Mouse (Mus musculus): ENCODE measurements around the gene Mrpl51.

GRCm38 (mm10) chr6:125145001-125145400 is 46.6 kb upstream of the Mrpl51 start, which contains the start of gene Iffo1:
- TF ChIP-seq CTCF (IDR thresholded peaks at IDR 0.05; ENCODE audit: extremely low read depth, insufficient read depth, insufficient read length, insufficient replicate concordance) (0 out of 2 replicates have a peak, but pooled peaks have one; percentile 4), POLR2A (IDR thresholded peaks at IDR 0.05; ENCODE audit: low read depth, low read length) (0 out of 2 replicates have a peak, but pooled peaks have one; percentile 24)

Measured in spleen, adult 2 months (tissue).